Mouse (Mus musculus) kidney, embryonic 14.5 days (tissue): ENCODE measurements around the gene Rbm19. TPM values are rescaled to one million over a fixed set of nuclear protein-coding genes. Genes with fewer than 3 reads are reported as not detected.
A peak's percentile ranks its signal among the peaks of the same experiment; 100 is the strongest.
"Not testable (repeated sequence)": the region's sequence is repeated elsewhere in the genome, so short reads cannot be mapped to it uniquely, and the experiment has no call there.

ENCODE experiments used
- ATAC-seq: fragments of 200-750 bp; cut with Nextera tagmentation; 2 replicates; pipeline ENCODE4 v1.8.0; 2017; ENCODE audit warnings: moderate number of reproducible peaks, mild to moderate bottlenecking, moderate TSS enrichment, moderate library complexity; ENCODE audit not compliant: low FRiP score, low TSS enrichment
- H3K27ac ChIP-seq: fragments of 300-500 bp; sonication (generic); 2 replicates; pipeline ENCODE4 v1.5.1; 2014; ENCODE audit warnings: low read depth, mild to moderate bottlenecking, low read length, moderate library complexity, mixed read lengths
- H3K27me3 ChIP-seq: fragments of 300-500 bp; sonication (generic); 2 replicates; pipeline ENCODE4 v1.6.1; 2014; ENCODE audit warnings: mild to moderate bottlenecking, low read length; ENCODE audit not compliant: control insufficient read depth, insufficient read depth
- H3K36me3 ChIP-seq: fragments of 300-500 bp; sonication (generic); 2 replicates; pipeline ENCODE4 v1.6.1; 2014; ENCODE audit warnings: low read length, mixed read lengths; ENCODE audit not compliant: control insufficient read depth, insufficient read depth
- H3K4me1 ChIP-seq: fragments of 300-500 bp; sonication (generic); 2 replicates; pipeline ENCODE4 v1.6.1; 2014; ENCODE audit warnings: low read length, mixed read lengths; ENCODE audit not compliant: control insufficient read depth, insufficient read depth
- H3K4me2 ChIP-seq: fragments of 300-500 bp; sonication (generic); replicated peaks from 2 replicates; pipeline ENCODE4 v1.6.1; 2014; ENCODE audit warnings: low read depth, mild to moderate bottlenecking, low read length
- H3K4me3 ChIP-seq: fragments of 300-500 bp; sonication (generic); 2 replicates; pipeline ENCODE4 v1.5.1; 2014; ENCODE audit warnings: mild to moderate bottlenecking, low read length
- H3K9ac ChIP-seq: fragments of 300-500 bp; sonication (generic); 2 replicates; pipeline ENCODE4 v1.6.1; 2014; ENCODE audit warnings: low read depth, mild to moderate bottlenecking, low read length, moderate library complexity
- H3K9me3 ChIP-seq: fragments of 300-500 bp; sonication (generic); 2 replicates; pipeline ENCODE4 v1.6.1; 2016; ENCODE audit warnings: low read length; ENCODE audit not compliant: control insufficient read depth
- WGBS: fragments of 180-500 bp; shearing (Covaris S2); extraction: QIAGEN DNeasy Blood & Tissue Kit; methylation state at CpG from one replicate; pipeline ENCODE4 v1.1.7; 2014; 5-methylcytosine and 5-hydroxymethylcytosine counted together
- polyA plus RNA-seq: library from polyadenylated mRNA; unstranded; fragments of >200 nt; fragmentation: Nextera tagmentation; extraction: Ambion mirVana; gene quantifications from 2 replicates; pipeline ENCODE4 v1.2.1, GENCODE M21; 2014

Rbm19 gene
- polyA plus RNA-seq, 1 experiment from 2014 or later = 17.9 TPM

DNA sequence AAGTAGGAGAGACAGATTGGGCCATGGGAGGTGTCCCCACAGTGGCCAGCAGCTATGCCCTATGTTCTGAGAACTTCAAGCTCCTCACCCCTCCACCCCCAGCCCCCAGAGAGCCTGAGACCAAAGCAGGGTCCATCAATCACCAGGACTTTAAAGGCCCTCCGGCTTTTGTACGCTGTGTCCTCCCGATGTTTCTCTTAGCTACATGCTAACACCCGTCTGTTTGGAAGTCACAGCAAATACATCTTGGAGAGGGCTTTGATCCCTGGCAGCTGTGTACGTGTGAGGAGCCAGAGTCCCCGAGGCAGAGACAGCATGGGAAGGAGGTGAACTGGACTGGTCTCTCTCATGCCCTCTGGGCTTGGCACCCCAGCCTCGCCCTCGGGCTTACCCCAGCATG is 14.2 kb upstream of the Rbm19 start:
- H3K27me3 ChIP-seq = peaks cover 3% of the 10 kb centered on the region; the same call in 1 of the 2 replicates
- no peak overlapping the region for H3K27ac ChIP-seq
- no peak overlapping the region for H3K4me2 ChIP-seq
- 40% methylated on average over 8 of the region's 8 CpGs for WGBS
- H3K9me3 ChIP-seq = no peaks in the 10 kb centered on the region
- no peaks in the 10 kb centered on the region for H3K4me1 ChIP-seq
- no peak overlapping the region for H3K4me3 ChIP-seq
- H3K36me3 ChIP-seq = no peaks in the 10 kb centered on the region
- ATAC-seq = no peak
- no peak overlapping the region for H3K9ac ChIP-seq

DNA sequence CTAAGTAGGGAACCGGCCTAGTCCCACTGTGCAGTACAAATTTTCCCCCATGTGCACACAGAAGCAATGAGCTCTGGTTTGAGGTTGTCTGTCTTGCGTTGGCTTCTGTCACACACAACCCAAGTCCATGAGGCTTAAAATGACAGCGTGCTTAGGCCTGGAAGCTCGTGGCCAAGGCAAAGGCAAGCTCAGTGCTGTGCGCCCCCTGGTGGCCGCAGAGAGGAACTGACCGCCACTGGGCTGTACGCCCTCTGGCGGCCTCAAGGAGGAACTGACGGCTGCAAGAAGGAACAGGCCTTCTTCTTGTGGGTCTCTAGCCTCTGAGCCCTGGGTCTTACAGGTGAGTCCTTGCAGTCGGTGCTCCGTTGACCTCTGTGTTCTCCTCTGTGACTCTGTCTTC is 13.5 kb upstream of the Rbm19 start:
- Histone ChIP-seq H3K27ac (no peak overlapping the region), H3K9me3 (no peaks in the 10 kb centered on the region), H3K4me3 (no peak overlapping the region), H3K4me2 (no peak overlapping the region), H3K9ac (no peak overlapping the region), H3K36me3 (no peaks in the 10 kb centered on the region), H3K4me1 (no peaks in the 10 kb centered on the region), H3K27me3 (peaks cover 3% of the 10 kb centered on the region; the same call in 1 of the 2 replicates)
- WGBS = 12% methylated on average over 12 of the region's 12 CpGs
- ATAC-seq = no peak

DNA sequence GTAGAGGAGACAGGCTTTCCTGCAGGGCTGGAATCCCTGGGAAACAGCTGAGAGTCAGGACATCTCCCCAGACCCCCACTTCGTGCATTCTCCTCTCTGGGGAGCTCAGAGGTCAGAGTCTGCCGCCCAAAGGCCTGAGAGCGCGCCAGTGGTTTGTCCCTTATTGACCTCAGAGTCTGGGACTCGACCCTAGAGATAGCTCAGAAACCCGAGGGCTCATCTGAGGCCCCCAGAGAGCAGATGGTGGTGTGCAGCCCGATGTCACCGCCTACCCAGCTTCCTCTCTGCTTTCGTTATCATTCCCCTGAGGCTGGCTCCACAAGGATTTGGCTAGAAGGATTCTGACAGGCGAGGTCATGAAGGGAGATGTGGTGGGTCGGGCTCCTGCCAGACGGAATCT is 12.8 kb upstream of the Rbm19 start:
- H3K9ac ChIP-seq = no peak overlapping the region
- H3K4me1 ChIP-seq = no peaks in the 10 kb centered on the region
- H3K36me3 ChIP-seq = no peaks in the 10 kb centered on the region
- no peak overlapping the region for H3K4me2 ChIP-seq
- peaks cover 7% of the 10 kb centered on the region for H3K27me3 ChIP-seq
- WGBS = 44% methylated on average over 12 of the region's 12 CpGs
- H3K9me3 ChIP-seq = no peaks in the 10 kb centered on the region
- ATAC-seq = no peak
- H3K4me3 ChIP-seq = no peak overlapping the region
- no peak overlapping the region for H3K27ac ChIP-seq

DNA sequence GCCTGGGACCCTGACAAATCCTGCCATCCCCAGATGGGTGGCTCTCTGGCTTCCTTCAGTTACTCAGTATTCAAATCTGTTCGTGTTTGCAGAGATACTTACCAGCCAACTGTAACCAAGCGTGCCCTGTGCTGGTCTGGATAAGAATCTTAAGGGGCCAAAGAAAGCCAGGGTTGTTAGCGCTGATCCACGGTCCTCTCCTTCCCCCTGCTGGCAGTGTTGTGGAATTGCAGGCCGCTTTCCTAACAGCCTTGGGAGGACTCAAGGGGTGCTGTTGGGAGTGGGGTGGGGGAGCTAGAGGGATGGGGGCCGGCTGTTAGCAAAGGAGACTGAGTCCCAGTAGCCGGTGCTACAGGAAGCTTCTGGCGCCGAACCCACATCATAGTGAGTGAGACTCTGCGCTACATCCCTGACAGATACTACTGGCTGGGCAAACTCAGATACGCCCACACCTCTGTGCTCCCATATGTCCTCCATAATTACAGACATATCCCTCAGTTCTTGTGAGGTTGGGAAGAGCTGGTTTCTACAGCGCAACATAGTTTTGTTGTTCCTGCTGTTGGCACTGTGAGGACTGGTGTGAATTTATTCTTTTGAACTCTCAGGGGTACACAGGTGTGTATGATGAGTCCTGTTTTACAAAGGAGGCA is 9.7 kb upstream of the Rbm19 start:
- H3K4me2 ChIP-seq = no peak overlapping the region
- WGBS = 24% methylated on average over 12 of the region's 12 CpGs
- no peak overlapping the region for H3K27ac ChIP-seq
- H3K36me3 ChIP-seq = no peaks in the 10 kb centered on the region
- peaks cover 7% of the 10 kb centered on the region for H3K27me3 ChIP-seq
- H3K9ac ChIP-seq = no peak overlapping the region
- no peak overlapping the region for H3K4me3 ChIP-seq
- no peak for ATAC-seq
- no peaks in the 10 kb centered on the region for H3K9me3 ChIP-seq
- H3K4me1 ChIP-seq = no peaks in the 10 kb centered on the region

DNA sequence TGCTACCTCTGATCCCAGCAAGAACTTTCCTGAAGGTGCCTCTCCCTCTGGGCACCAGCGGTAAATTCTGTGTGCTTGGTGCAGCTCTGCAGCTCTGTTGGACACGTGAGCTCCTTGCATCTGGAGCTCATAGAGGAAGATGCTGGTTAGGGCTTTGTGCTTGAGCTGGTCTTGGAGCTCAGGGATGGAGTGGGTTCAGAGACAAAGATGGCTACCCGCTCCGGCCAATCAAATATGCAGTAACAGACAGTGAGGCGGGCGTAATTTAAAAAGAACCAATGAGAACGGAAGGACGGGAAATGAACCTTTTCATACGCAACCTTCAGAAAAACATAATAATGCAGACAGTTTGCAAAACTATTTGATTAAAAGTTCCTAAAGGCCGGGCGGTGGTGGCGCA is 1.9 kb upstream of the Rbm19 start:
- Histone ChIP-seq H3K4me1 (no peaks in the 10 kb centered on the region), H3K36me3 (peaks cover 8% of the 10 kb centered on the region), H3K4me3 (no peak overlapping the region), H3K9me3 (no peaks in the 10 kb centered on the region), H3K27ac (no peak overlapping the region), H3K27me3 (no peaks in the 10 kb centered on the region), H3K4me2 (no peak overlapping the region), H3K9ac (no peak overlapping the region)
- WGBS = 81% methylated on average over 12 of the region's 12 CpGs
- ATAC-seq = no peak

DNA sequence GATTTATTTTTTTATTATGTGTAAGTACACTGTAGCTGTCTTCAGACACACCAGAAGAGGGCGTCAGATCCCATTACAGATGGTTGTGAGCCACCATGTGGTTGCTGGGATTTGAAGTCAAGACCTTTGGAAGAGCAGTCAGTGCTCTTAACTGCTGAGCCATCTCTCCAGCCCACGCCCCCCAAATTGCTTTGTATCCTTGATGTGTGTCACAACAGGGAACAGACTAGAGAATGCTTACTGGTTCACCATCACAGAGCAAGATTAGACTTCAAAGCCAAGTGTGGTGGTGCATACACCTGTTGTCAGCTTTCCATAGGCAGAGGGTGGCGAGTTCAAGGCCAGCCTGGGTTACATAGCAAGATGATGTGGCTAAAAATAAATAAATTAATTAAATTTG is 896 bp downstream of the Rbm19 start:
- H3K27ac ChIP-seq, ATAC-seq, H3K27me3 ChIP-seq, H3K9me3 ChIP-seq, H3K9ac ChIP-seq, H3K4me1 ChIP-seq: not testable (repeated sequence)
- H3K4me2 ChIP-seq = peak overlapping the region; percentile 87
- WGBS = 43% methylated on average over 3 of the region's 3 CpGs
- H3K36me3 ChIP-seq = peaks cover 36% of the 10 kb centered on the region
- H3K4me3 ChIP-seq = peak overlapping the region; percentile 92

DNA sequence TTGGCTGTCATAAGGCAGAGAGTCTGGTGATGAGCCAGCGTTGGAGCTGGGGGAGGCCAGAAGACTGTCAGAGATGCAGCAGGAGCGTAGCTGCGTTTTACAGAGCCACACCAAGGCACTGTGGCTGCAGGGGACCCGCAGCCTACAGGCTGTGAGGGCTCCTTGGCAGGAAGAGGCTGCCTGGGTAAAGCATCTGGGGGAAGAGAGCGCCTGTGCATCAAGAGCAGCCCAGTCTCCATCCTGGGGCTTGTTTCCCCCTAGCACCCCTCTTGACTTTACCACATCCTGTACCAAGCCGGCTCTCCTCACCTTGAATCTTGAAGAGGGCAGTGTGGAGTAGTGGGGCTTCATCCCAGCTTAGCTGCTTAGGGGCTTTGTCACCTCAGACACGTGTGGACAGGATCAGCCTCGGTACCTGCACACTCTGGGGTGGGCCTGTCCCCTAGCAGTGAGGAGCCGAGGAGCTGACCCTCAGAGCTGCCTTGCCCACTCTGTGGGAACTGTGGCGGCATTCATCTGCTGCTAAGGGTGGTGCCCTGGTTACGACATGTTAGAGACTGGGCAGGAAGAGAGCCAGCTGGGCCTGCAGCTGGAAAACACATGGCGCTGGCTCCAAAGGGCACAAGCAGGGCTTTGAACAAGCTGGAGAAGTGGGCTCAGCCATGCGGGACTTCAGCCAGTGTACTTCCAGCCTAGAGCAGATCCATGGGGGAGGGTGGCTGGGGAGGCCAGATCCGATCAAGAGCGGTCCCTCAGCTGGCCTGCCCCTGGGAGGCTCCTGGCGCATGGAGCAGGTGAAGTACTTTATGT is 8.8 kb downstream of the Rbm19 start:
- Histone ChIP-seq H3K4me3 (no peak overlapping the region), H3K4me2 (no peak overlapping the region), H3K9me3 (no peaks in the 10 kb centered on the region), H3K36me3 (peaks cover 93% of the 10 kb centered on the region), H3K27ac (no peak overlapping the region), H3K27me3 (no peaks in the 10 kb centered on the region), H3K4me1 (no peaks in the 10 kb centered on the region), H3K9ac (no peak overlapping the region)
- WGBS = 90% methylated on average over 16 of the region's 16 CpGs
- no peak for ATAC-seq

DNA sequence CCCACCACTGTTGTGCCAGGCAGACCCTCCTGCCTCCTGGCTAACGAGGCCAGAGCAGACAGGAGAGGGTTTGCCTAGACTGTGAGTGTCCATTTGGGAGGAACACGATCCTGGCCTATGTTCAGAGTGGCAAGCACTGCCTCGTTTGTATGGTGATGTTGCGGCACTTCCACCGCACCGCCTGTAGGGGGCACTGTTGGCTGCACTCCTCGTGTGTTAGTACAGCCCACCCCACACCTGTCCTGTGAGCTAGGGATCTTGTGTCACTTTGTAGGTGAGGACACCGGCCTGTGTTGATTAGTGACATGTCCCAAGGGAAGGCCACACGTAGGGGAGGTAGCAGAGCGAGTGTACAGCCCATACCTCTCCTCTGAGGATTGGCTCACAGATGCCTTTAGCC is 11.4 kb downstream of the Rbm19 start:
- ATAC-seq = no peak
- Histone ChIP-seq H3K27ac (no peak overlapping the region), H3K9ac (no peak overlapping the region), H3K4me2 (no peak overlapping the region), H3K27me3 (no peaks in the 10 kb centered on the region), H3K36me3 (peaks cover 89% of the 10 kb centered on the region), H3K4me3 (no peak overlapping the region), H3K9me3 (no peaks in the 10 kb centered on the region), H3K4me1 (no peaks in the 10 kb centered on the region)
- 60% methylated on average over 10 of the region's 10 CpGs for WGBS

DNA sequence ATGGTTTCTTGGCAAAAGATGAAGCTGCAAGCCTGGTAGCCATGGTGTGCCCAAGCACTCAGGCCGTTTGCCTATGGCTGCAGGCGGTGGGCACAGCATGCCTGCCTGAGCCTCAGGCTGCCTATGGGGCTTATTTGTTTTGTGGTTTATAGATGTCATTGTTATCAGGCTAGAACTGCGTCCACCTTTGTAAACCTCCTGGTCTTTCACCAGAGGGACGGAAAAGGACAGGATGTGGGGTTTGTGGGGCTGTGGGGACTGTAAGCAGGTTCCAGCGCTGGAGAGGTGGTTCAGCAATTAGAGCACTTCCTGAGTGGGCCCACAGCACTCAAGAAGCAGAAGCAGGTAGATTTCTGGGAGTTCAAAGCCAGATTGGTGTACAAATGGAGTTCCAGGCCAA is 12.2 kb downstream of the Rbm19 start:
- ATAC-seq = no peak
- Histone ChIP-seq H3K9ac (no peak overlapping the region), H3K9me3 (no peaks in the 10 kb centered on the region), H3K4me2 (no peak overlapping the region), H3K36me3 (peaks cover 82% of the 10 kb centered on the region), H3K4me1 (no peaks in the 10 kb centered on the region), H3K27ac (no peak overlapping the region), H3K4me3 (no peak overlapping the region), H3K27me3 (no peaks in the 10 kb centered on the region)
- 92% methylated on average over 5 of the region's 5 CpGs for WGBS
